Mouse (Mus musculus): ENCODE measurements around the gene Smap1. TPM values are rescaled to one million over a fixed set of nuclear protein-coding genes. Genes with fewer than 3 reads are reported as not detected.

The Smap1 gene
- polyA plus RNA-seq, 1 experiment, result 4.5 TPM

GRCm38 (mm10) chr1:23860944-23861343 is 61.2 kb downstream of the Smap1 start:
- H3K27me3 ChIP-seq (ENCODE audit: control insufficient read depth), result no peaks in the 10 kb centered on the region
- no peaks in the 10 kb centered on the region for H3K4me1 ChIP-seq (ENCODE audit: control insufficient read depth)
- no peaks in the 10 kb centered on the region for H3K9me3 ChIP-seq (ENCODE audit: control insufficient read depth, low read length)
- no peak overlapping the region for H3K4me3 ChIP-seq (replicated peaks)
- TF ChIP-seq GATA1 (IDR thresholded peaks at IDR 0.05; ENCODE audit: low read length) (no peak), TAL1 (IDR thresholded peaks at IDR 0.05; ENCODE audit: low read length) (no peak)
- peaks cover 56% of the 10 kb centered on the region for H3K36me3 ChIP-seq (ENCODE audit: control insufficient read depth)

- TF ChIP-seq GATA1 (IDR thresholded peaks at IDR 0.05; ENCODE audit: low read length), result no peak
- no peak for TF ChIP-seq TAL1 (IDR thresholded peaks at IDR 0.05; ENCODE audit: low read length)
- H3K27me3 ChIP-seq (ENCODE audit: control insufficient read depth), result no peaks in the 10 kb centered on the region
- no peak overlapping the region for H3K4me3 ChIP-seq (replicated peaks)
- peaks cover 73% of the 10 kb centered on the region for H3K36me3 ChIP-seq (ENCODE audit: control insufficient read depth)
- H3K4me1 ChIP-seq (ENCODE audit: control insufficient read depth), result no peaks in the 10 kb centered on the region
- H3K9me3 ChIP-seq (ENCODE audit: control insufficient read depth, low read length), result no peaks in the 10 kb centered on the region
These were observed 66.5 kb downstream of the Smap1 start for GRCm38 (mm10) chr1:23855623-23856022.

- no peaks in the 10 kb centered on the region for H3K4me1 ChIP-seq (ENCODE audit: control insufficient read depth)
- no peaks in the 10 kb centered on the region for H3K27me3 ChIP-seq (ENCODE audit: control insufficient read depth)
- peaks cover 87% of the 10 kb centered on the region for H3K36me3 ChIP-seq (ENCODE audit: control insufficient read depth)
- no peak for TF ChIP-seq GATA1 (IDR thresholded peaks at IDR 0.05; ENCODE audit: low read length)
- no peak for TF ChIP-seq TAL1 (IDR thresholded peaks at IDR 0.05; ENCODE audit: low read length)
- H3K4me3 ChIP-seq (replicated peaks), result no peak overlapping the region
- no peaks in the 10 kb centered on the region for H3K9me3 ChIP-seq (ENCODE audit: control insufficient read depth, low read length)
These were observed 76.0 kb downstream of the Smap1 start for GRCm38 (mm10) chr1:23846044-23846680.

DNA sequence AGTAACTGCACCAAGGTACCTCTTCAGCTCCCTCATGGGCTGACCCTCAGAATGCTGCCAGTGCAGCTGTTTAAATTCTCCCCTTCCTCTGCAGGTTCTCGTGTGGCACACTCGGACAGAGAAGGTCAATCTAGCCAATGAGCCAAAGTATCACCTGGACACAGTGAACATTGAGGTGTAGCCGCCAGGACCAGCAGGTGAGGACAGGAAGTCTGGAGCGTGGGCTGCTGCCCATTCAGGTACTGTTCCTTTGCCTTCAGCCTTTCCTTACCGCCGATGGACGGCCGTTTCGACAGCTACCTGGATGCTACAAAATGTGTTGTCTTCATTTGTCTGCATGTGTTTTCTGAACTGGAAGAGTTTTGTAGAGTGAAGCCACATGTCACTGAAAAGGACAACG is 77.1 kb downstream of the Smap1 start:
- H3K4me3 ChIP-seq (replicated peaks), result no peak overlapping the region
- no peaks in the 10 kb centered on the region for H3K27me3 ChIP-seq (ENCODE audit: control insufficient read depth)
- H3K36me3 ChIP-seq (ENCODE audit: control insufficient read depth), result peaks cover 87% of the 10 kb centered on the region
- no peaks in the 10 kb centered on the region for H3K4me1 ChIP-seq (ENCODE audit: control insufficient read depth)
- no peak for TF ChIP-seq GATA1 (IDR thresholded peaks at IDR 0.05; ENCODE audit: low read length)
- TF ChIP-seq TAL1 (IDR thresholded peaks at IDR 0.05; ENCODE audit: low read length), result no peak
- H3K9me3 ChIP-seq (ENCODE audit: control insufficient read depth, low read length), result no peaks in the 10 kb centered on the region

DNA sequence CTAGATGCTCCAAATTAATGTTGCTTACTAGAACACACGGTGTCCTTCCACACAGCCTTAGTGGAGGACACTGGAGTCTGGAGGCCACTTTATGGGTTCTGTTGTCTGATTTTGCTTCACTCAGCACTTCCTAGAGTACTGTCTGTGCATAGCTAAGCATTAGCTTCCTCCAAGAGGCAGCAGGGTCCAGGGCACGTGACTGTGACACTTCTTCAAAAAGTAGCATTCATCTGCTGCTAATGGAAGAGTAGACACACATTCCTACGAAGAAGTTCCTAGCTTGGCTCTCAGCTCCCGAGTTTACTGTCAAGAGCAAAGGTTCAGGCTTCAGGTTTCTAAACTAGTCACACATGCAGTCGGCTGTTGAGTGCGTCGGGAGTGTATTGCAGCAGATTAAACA is 78.3 kb downstream of the Smap1 start:
- Histone ChIP-seq H3K4me1 (ENCODE audit: control insufficient read depth) (no peaks in the 10 kb centered on the region), H3K36me3 (ENCODE audit: control insufficient read depth) (peaks cover 82% of the 10 kb centered on the region), H3K27me3 (ENCODE audit: control insufficient read depth) (no peaks in the 10 kb centered on the region), H3K4me3 (replicated peaks) (no peak overlapping the region), H3K9me3 (ENCODE audit: control insufficient read depth, low read length) (no peaks in the 10 kb centered on the region)
- TF ChIP-seq GATA1 (IDR thresholded peaks at IDR 0.05; ENCODE audit: low read length) (no peak), TAL1 (IDR thresholded peaks at IDR 0.05; ENCODE audit: low read length) (no peak)

GRCm38 (mm10) chr1:23842629-23843028 is 79.5 kb downstream of the Smap1 start:
- Histone ChIP-seq H3K9me3 (ENCODE audit: control insufficient read depth, low read length) (no peaks in the 10 kb centered on the region), H3K27me3 (ENCODE audit: control insufficient read depth) (no peaks in the 10 kb centered on the region), H3K4me1 (ENCODE audit: control insufficient read depth) (no peaks in the 10 kb centered on the region), H3K36me3 (ENCODE audit: control insufficient read depth) (peaks cover 71% of the 10 kb centered on the region), H3K4me3 (replicated peaks) (no peak overlapping the region)
- TF ChIP-seq GATA1 (IDR thresholded peaks at IDR 0.05; ENCODE audit: low read length) (no peak), TAL1 (IDR thresholded peaks at IDR 0.05; ENCODE audit: low read length) (no peak)

GRCm38 (mm10) chr1:23840924-23841323 is 81.2 kb downstream of the Smap1 start:
- H3K4me1 ChIP-seq (ENCODE audit: control insufficient read depth), result no peaks in the 10 kb centered on the region
- H3K9me3 ChIP-seq (ENCODE audit: control insufficient read depth, low read length), result no peaks in the 10 kb centered on the region
- no peak for TF ChIP-seq TAL1 (IDR thresholded peaks at IDR 0.05; ENCODE audit: low read length)
- TF ChIP-seq GATA1 (IDR thresholded peaks at IDR 0.05; ENCODE audit: low read length), result no peak
- H3K4me3 ChIP-seq (replicated peaks), result no peak overlapping the region
- H3K27me3 ChIP-seq (ENCODE audit: control insufficient read depth), result no peaks in the 10 kb centered on the region
- peaks cover 56% of the 10 kb centered on the region for H3K36me3 ChIP-seq (ENCODE audit: control insufficient read depth)

GRCm38 (mm10) chr1:23836630-23837029 is 85.5 kb downstream of the Smap1 start:
- H3K4me3 ChIP-seq (replicated peaks), result no peak overlapping the region
- peaks cover 15% of the 10 kb centered on the region for H3K36me3 ChIP-seq (ENCODE audit: control insufficient read depth)

DNA sequence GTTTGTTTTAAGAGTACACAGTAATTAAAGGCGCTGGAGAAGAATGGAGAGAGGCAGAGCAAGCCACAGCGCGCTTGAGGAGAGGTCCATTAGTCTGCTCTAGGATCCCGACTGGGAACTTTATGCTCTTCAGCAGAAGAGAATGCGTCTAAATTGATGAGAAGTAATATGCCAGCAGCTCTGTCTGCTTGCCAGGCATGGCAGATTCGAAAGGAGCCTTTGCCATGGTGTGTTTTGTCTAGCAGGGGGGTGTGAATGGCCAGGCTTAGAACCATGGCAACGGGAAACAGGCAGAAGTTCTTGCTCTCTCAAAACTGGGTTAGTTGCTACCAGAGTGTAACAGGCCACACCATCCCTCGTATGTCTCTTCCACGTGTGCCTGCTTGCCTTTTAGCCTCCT is 87.3 kb downstream of the Smap1 start:
- Histone ChIP-seq H3K4me3 (replicated peaks) (no peak overlapping the region), H3K4me1 (ENCODE audit: control insufficient read depth) (no peaks in the 10 kb centered on the region), H3K9me3 (ENCODE audit: control insufficient read depth, low read length) (no peaks in the 10 kb centered on the region), H3K27me3 (ENCODE audit: control insufficient read depth) (no peaks in the 10 kb centered on the region), H3K36me3 (ENCODE audit: control insufficient read depth) (peaks cover 4% of the 10 kb centered on the region)
- TF ChIP-seq TAL1 (IDR thresholded peaks at IDR 0.05; ENCODE audit: low read length), result no peak

More at GRCm38 (mm10) chr1:23836630-23837029, 85.5 kb downstream of the Smap1 start:
- H3K9me3 ChIP-seq (ENCODE audit: control insufficient read depth, low read length), result no peaks in the 10 kb centered on the region
- TF ChIP-seq GATA1 (IDR thresholded peaks at IDR 0.05; ENCODE audit: low read length) (no peak), TAL1 (IDR thresholded peaks at IDR 0.05; ENCODE audit: low read length) (no peak)
- no peaks in the 10 kb centered on the region for H3K27me3 ChIP-seq (ENCODE audit: control insufficient read depth)
- no peaks in the 10 kb centered on the region for H3K4me1 ChIP-seq (ENCODE audit: control insufficient read depth)

GRCm38 (mm10) chr1:23834246-23834645 is 87.9 kb downstream of the Smap1 start:
- TF ChIP-seq GATA1 (IDR thresholded peaks at IDR 0.05; ENCODE audit: low read length) (no peak), TAL1 (IDR thresholded peaks at IDR 0.05; ENCODE audit: low read length) (no peak)
- peaks cover 2% of the 10 kb centered on the region; the same call in 1 of the 2 replicates for H3K36me3 ChIP-seq (ENCODE audit: control insufficient read depth)
- no peaks in the 10 kb centered on the region for H3K4me1 ChIP-seq (ENCODE audit: control insufficient read depth)
- H3K9me3 ChIP-seq (ENCODE audit: control insufficient read depth, low read length), result no peaks in the 10 kb centered on the region
- H3K27me3 ChIP-seq (ENCODE audit: control insufficient read depth), result no peaks in the 10 kb centered on the region
- H3K4me3 ChIP-seq (replicated peaks), result no peak overlapping the region

Measured in erythroblast, embryonic 14.5 days (primary cell).